Mouse (Mus musculus): ENCODE data around the gene Exosc10. TPM values are rescaled to one million over a fixed set of nuclear protein-coding genes. Genes with fewer than 3 reads are reported as not detected.

The Exosc10 gene
- polyA plus RNA-seq, 1 experiment from 2014 or later: 21.1 TPM

GRCm38 (mm10) chr4:148517809-148518208 lies 40.4 kb upstream of the Exosc10 start:
- no peaks in the 10 kb centered on the region for H3K4me1 ChIP-seq (replicated peaks; ENCODE audit: control insufficient read depth, insufficient read depth, low read length)
- H3K4me3 ChIP-seq (ENCODE audit: low read depth, low read length): no peak overlapping the region
- WGBS: 77% methylated on average over 4 of the region's 4 CpGs
- H3K4me2 ChIP-seq (replicated peaks; ENCODE audit: low read depth): no peak overlapping the region
- TF ChIP-seq CTCF (IDR thresholded peaks at IDR 0.05; ENCODE audit: low read depth): no peak
- peaks cover 45% of the 10 kb centered on the region for H3K36me3 ChIP-seq (ENCODE audit: control insufficient read depth, insufficient read depth)
- no peaks in the 10 kb centered on the region for H3K27me3 ChIP-seq (replicated peaks; ENCODE audit: control insufficient read depth, insufficient read depth, low read length)
- no peak overlapping the region for H3K27ac ChIP-seq (ENCODE audit: low read depth, low read length)
- no peaks in the 10 kb centered on the region for H3K9me3 ChIP-seq (ENCODE audit: control insufficient read depth)
- H3K9ac ChIP-seq (ENCODE audit: low read depth, low read length): no peak overlapping the region
- no peak for ATAC-seq

GRCm38 (mm10) chr4:148518235-148518795 lies 39.9 kb upstream of the Exosc10 start:
- no peak for TF ChIP-seq CTCF (IDR thresholded peaks at IDR 0.05; ENCODE audit: low read depth)
- Histone ChIP-seq H3K9ac (ENCODE audit: low read depth, low read length) (no peak overlapping the region), H3K4me1 (replicated peaks; ENCODE audit: control insufficient read depth, insufficient read depth, low read length) (no peaks in the 10 kb centered on the region), H3K9me3 (ENCODE audit: control insufficient read depth) (no peaks in the 10 kb centered on the region), H3K4me3 (ENCODE audit: low read depth, low read length) (no peak overlapping the region), H3K4me2 (replicated peaks; ENCODE audit: low read depth) (no peak overlapping the region), H3K36me3 (ENCODE audit: control insufficient read depth, insufficient read depth) (peaks cover 49% of the 10 kb centered on the region), H3K27ac (ENCODE audit: low read depth, low read length) (no peak overlapping the region), H3K27me3 (replicated peaks; ENCODE audit: control insufficient read depth, insufficient read depth, low read length) (no peaks in the 10 kb centered on the region)
- no peak for ATAC-seq
- WGBS: 69% methylated on average over 5 of the region's 5 CpGs

- H3K9me3 ChIP-seq (ENCODE audit: control insufficient read depth): no peaks in the 10 kb centered on the region
- WGBS: 75% methylated on average over 7 of the region's 7 CpGs
- ATAC-seq: no peak
- H3K4me1 ChIP-seq (replicated peaks; ENCODE audit: control insufficient read depth, insufficient read depth, low read length): no peaks in the 10 kb centered on the region
- TF ChIP-seq CTCF (IDR thresholded peaks at IDR 0.05; ENCODE audit: low read depth): no peak
- H3K36me3 ChIP-seq (ENCODE audit: control insufficient read depth, insufficient read depth): peaks cover 61% of the 10 kb centered on the region
- no peak overlapping the region for H3K9ac ChIP-seq (ENCODE audit: low read depth, low read length)
- no peak overlapping the region for H3K4me3 ChIP-seq (ENCODE audit: low read depth, low read length)
- no peak overlapping the region for H3K4me2 ChIP-seq (replicated peaks; ENCODE audit: low read depth)
- no peaks in the 10 kb centered on the region for H3K27me3 ChIP-seq (replicated peaks; ENCODE audit: control insufficient read depth, insufficient read depth, low read length)
- H3K27ac ChIP-seq (ENCODE audit: low read depth, low read length): no peak overlapping the region
These were observed 34.7 kb upstream of the Exosc10 start for GRCm38 (mm10) chr4:148523538-148523937.

- Histone ChIP-seq H3K9ac (ENCODE audit: low read depth, low read length) (no peak overlapping the region), H3K27me3 (replicated peaks; ENCODE audit: control insufficient read depth, insufficient read depth, low read length) (no peaks in the 10 kb centered on the region), H3K9me3 (ENCODE audit: control insufficient read depth) (no peaks in the 10 kb centered on the region), H3K4me2 (replicated peaks; ENCODE audit: low read depth) (no peak overlapping the region), H3K4me1 (replicated peaks; ENCODE audit: control insufficient read depth, insufficient read depth, low read length) (no peaks in the 10 kb centered on the region), H3K4me3 (ENCODE audit: low read depth, low read length) (no peak overlapping the region), H3K36me3 (ENCODE audit: control insufficient read depth, insufficient read depth) (peaks cover 77% of the 10 kb centered on the region), H3K27ac (ENCODE audit: low read depth, low read length) (no peak overlapping the region)
- no peak for TF ChIP-seq CTCF (IDR thresholded peaks at IDR 0.05; ENCODE audit: low read depth)
- WGBS: 91% methylated on average over 10 of the region's 10 CpGs
- ATAC-seq: no peak
These were observed 30.9 kb upstream of the Exosc10 start for GRCm38 (mm10) chr4:148527158-148527910.

GRCm38 (mm10) chr4:148530351-148530750 lies 27.9 kb upstream of the Exosc10 start:
- no peaks in the 10 kb centered on the region for H3K27me3 ChIP-seq (replicated peaks; ENCODE audit: control insufficient read depth, insufficient read depth, low read length)
- ATAC-seq: no peak
- H3K4me1 ChIP-seq (replicated peaks; ENCODE audit: control insufficient read depth, insufficient read depth, low read length): no peaks in the 10 kb centered on the region
- WGBS: 92% methylated on average over 5 of the region's 5 CpGs
- no peak for TF ChIP-seq CTCF (IDR thresholded peaks at IDR 0.05; ENCODE audit: low read depth)
- no peak overlapping the region for H3K4me3 ChIP-seq (ENCODE audit: low read depth, low read length)
- H3K4me2 ChIP-seq (replicated peaks; ENCODE audit: low read depth): no peak overlapping the region
- no peak overlapping the region for H3K9ac ChIP-seq (ENCODE audit: low read depth, low read length)
- peaks cover 80% of the 10 kb centered on the region for H3K36me3 ChIP-seq (ENCODE audit: control insufficient read depth, insufficient read depth)
- H3K27ac ChIP-seq (ENCODE audit: low read depth, low read length): no peak overlapping the region
- H3K9me3 ChIP-seq (ENCODE audit: control insufficient read depth): no peaks in the 10 kb centered on the region

GRCm38 (mm10) chr4:148530778-148531177 lies 27.5 kb upstream of the Exosc10 start:
- Histone ChIP-seq H3K9me3 (ENCODE audit: control insufficient read depth) (no peaks in the 10 kb centered on the region), H3K4me3 (ENCODE audit: low read depth, low read length) (no peak overlapping the region), H3K27me3 (replicated peaks; ENCODE audit: control insufficient read depth, insufficient read depth, low read length) (no peaks in the 10 kb centered on the region), H3K9ac (ENCODE audit: low read depth, low read length) (no peak overlapping the region), H3K4me1 (replicated peaks; ENCODE audit: control insufficient read depth, insufficient read depth, low read length) (no peaks in the 10 kb centered on the region), H3K4me2 (replicated peaks; ENCODE audit: low read depth) (no peak overlapping the region), H3K27ac (ENCODE audit: low read depth, low read length) (no peak overlapping the region), H3K36me3 (ENCODE audit: control insufficient read depth, insufficient read depth) (peaks cover 77% of the 10 kb centered on the region)
- no peak for TF ChIP-seq CTCF (IDR thresholded peaks at IDR 0.05; ENCODE audit: low read depth)
- ATAC-seq: no peak
- WGBS: 86% methylated on average over 6 of the region's 6 CpGs
